In the genomic region with DNA sequence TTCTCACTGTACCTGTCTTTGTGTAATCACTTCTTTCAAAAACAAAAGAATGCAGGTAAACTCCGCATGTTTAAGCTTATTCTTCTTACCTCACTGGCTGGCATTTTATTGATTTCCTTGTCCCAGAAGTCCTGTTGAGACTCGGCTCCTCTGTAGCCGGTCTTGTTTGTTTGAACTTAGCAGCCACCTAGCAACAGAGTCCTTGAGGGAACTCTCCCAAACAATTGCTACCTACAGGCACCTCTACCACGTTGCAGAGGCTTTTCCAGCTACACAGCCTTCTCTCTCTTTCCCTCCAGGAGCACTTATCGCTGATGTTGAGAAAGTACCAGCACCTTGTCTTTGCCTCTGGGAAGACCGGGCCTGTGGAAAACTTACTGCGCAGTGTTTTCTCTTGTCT, we compare ENCODE assay signal across 19 mouse cellular contexts.
DNase-seq lines count a peak whose midpoint lies in the region; ATAC-seq and TF ChIP-seq lines count a peak whose summit lies in the region.
"Had no signal": no experiment of that assay in that cellular context is flagged by ENCODE, and none has a peak within 500 bp of the region (broad histone marks: within the 10 kb centered on the region; RNA-seq: fewer than 3 reads in every experiment).

No protein-coding gene starts in this region.

- 56% methylated on average over 7 of the region's 7 CpGs for WGBS in limb, embryonic 15.5 days
- 68% methylated on average over 7 of the region's 7 CpGs for WGBS in limb, embryonic 10.5 days
- 14% methylated on average over 7 of the region's 7 CpGs for WGBS in intestine, postnatal 0 days

- no peak overlapping the region for H3K9ac ChIP-seq in limb, embryonic 15.5 days
- H3K9ac ChIP-seq in intestine, postnatal 0 days (ENCODE audit: low read depth, low read length), result no peak overlapping the region
- H3K9ac ChIP-seq: forebrain, embryonic 13.5 days; hindbrain, embryonic 13.5 days; liver, embryonic 15.5 days had no signal

- ATAC-seq in limb, embryonic 15.5 days (ENCODE audit: insufficient number of reproducible peaks, low FRiP score, low TSS enrichment, low read depth), result no peak
- ATAC-seq in intestine, postnatal 0 days, result no peak
- ATAC-seq: forebrain, embryonic 13.5 days had no signal

- no peaks in the 10 kb centered on the region for H3K36me3 ChIP-seq in limb, embryonic 15.5 days
- H3K36me3 ChIP-seq in limb, embryonic 10.5 days, result no peaks in the 10 kb centered on the region
- H3K36me3 ChIP-seq in intestine, postnatal 0 days (ENCODE audit: control insufficient read depth, insufficient read depth), result no peaks in the 10 kb centered on the region
- H3K36me3 ChIP-seq: hindbrain, embryonic 13.5 days; liver, embryonic 15.5 days had no signal

- H3K4me2 ChIP-seq in limb, embryonic 15.5 days, result no peak overlapping the region
- no peak overlapping the region for H3K4me2 ChIP-seq in intestine, postnatal 0 days (replicated peaks; ENCODE audit: low read depth)
- H3K4me2 ChIP-seq: forebrain, embryonic 13.5 days; hindbrain, embryonic 13.5 days; liver, embryonic 15.5 days had no signal

- H3K27me3 ChIP-seq in limb, embryonic 15.5 days, result no peaks in the 10 kb centered on the region
- no peaks in the 10 kb centered on the region for H3K27me3 ChIP-seq in limb, embryonic 10.5 days (ENCODE audit: low read depth, poor library complexity, severe bottlenecking)
- no peaks in the 10 kb centered on the region for H3K27me3 ChIP-seq in intestine, postnatal 0 days (replicated peaks; ENCODE audit: control insufficient read depth, insufficient read depth, low read length)
- H3K27me3 ChIP-seq: forebrain, embryonic 13.5 days; hindbrain, embryonic 13.5 days; liver, embryonic 15.5 days had no signal

- DNase-seq in limb, embryonic 10.5 days (ENCODE audit: low spot score), result no peak
- peak; percentile 14 for DNase-seq in lung, postnatal 14 days
- no peak for DNase-seq in layer of hippocampus, adult 9-11 months
- DNase-seq in kidney, postnatal 10 days, result no peak
- no peak for DNase-seq in kidney, adult 8-10 months
- DNase-seq: adrenal gland, postnatal 10 days; cerebellum, adult 18-20 months; gastrocnemius, postnatal 14 days; heart, adult 2 months; heart, postnatal 10 days; kidney, adult 9 months; right cerebral cortex, adult 18-20 months; spleen, adult 18-20 months; thymus, postnatal 25 days had no signal

- peak overlapping the region; percentile 22; the same call in 1 of the 2 replicates for H3K27ac ChIP-seq in limb, embryonic 15.5 days
- H3K27ac ChIP-seq in limb, embryonic 10.5 days, result no peak overlapping the region
- H3K27ac ChIP-seq in intestine, postnatal 0 days (ENCODE audit: low read depth, low read length), result peak overlapping the region; percentile 10; the same call in 1 of the 2 replicates
- H3K27ac ChIP-seq: forebrain, embryonic 13.5 days; heart, adult 2 months; hindbrain, embryonic 13.5 days; liver, embryonic 15.5 days had no signal

- no peak overlapping the region for H3K4me3 ChIP-seq in limb, embryonic 15.5 days
- H3K4me3 ChIP-seq in limb, embryonic 10.5 days, result no peak overlapping the region
- no peak overlapping the region for H3K4me3 ChIP-seq in intestine, postnatal 0 days (ENCODE audit: low read depth, low read length)
- H3K4me3 ChIP-seq: forebrain, embryonic 13.5 days; heart, adult 2 months; hindbrain, embryonic 13.5 days; liver, embryonic 15.5 days had no signal

- no peak for TF ChIP-seq CTCF in intestine, postnatal 0 days (IDR thresholded peaks at IDR 0.05; ENCODE audit: low read depth)

- no peaks in the 10 kb centered on the region for H3K9me3 ChIP-seq in limb, embryonic 15.5 days
- H3K9me3 ChIP-seq in limb, embryonic 10.5 days (replicated peaks), result no peaks in the 10 kb centered on the region
- no peaks in the 10 kb centered on the region for H3K9me3 ChIP-seq in intestine, postnatal 0 days (ENCODE audit: control insufficient read depth)
- H3K9me3 ChIP-seq: forebrain, embryonic 13.5 days; hindbrain, embryonic 13.5 days; liver, embryonic 15.5 days had no signal

- peaks cover 11% of the 10 kb centered on the region; the same call in 1 of the 2 replicates for H3K4me1 ChIP-seq in limb, embryonic 15.5 days
- peaks cover 8% of the 10 kb centered on the region; the same call in 1 of the 2 replicates for H3K4me1 ChIP-seq in limb, embryonic 10.5 days
- 0 out of 2 replicates have a peak, but pooled peaks cover 4% of the 10 kb centered on the region for H3K4me1 ChIP-seq in intestine, postnatal 0 days (replicated peaks; ENCODE audit: control insufficient read depth, insufficient read depth, low read length)
- H3K4me1 ChIP-seq: forebrain, embryonic 13.5 days; hindbrain, embryonic 13.5 days; liver, embryonic 15.5 days had no signal
